Mouse (Mus musculus) right cerebral cortex, postnatal 4 days (tissue): Measurements from ENCODE around the gene Nudt14.

ENCODE experiments used
- DNase-seq: peaks from one replicate; pipeline ENCODE4 v3.0.0-alpha.2; 2022

The Nudt14 gene

GRCm38 (mm10) chr12:112911701-112912100, 30.2 kb downstream of the Nudt14 start:
- no peak for DNase-seq

GRCm38 (mm10) chr12:112908991-112909390, 32.9 kb downstream of the Nudt14 start:
- DNase-seq, result no peak

- DNase-seq, result no peak
Observed at GRCm38 (mm10) chr12:112905001-112905400, 36.9 kb downstream of the Nudt14 start.

DNA sequence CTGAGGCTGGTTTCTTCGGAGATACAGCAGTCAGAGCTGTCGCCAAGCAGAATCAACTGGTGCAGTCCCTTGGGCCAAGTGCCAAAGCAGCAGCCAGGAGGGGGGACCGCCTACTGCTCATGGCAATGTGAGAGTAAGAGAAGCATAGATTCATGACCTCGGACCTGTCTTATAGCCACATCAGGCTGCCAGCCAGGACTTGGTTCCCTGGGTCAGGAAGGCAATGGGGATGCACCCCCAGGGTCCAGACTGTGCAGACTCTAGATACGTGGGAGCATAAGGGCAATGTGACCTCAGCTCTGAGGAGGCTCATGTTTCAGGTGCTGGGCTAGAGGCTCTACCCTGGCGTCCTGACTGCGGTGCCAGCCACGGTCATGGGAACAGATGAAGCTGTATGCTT, 38.0 kb downstream of the Nudt14 start:
- no peak for DNase-seq

- DNase-seq, result no peak
Observed at GRCm38 (mm10) chr12:112900641-112901040, 41.3 kb downstream of the Nudt14 start.

DNA sequence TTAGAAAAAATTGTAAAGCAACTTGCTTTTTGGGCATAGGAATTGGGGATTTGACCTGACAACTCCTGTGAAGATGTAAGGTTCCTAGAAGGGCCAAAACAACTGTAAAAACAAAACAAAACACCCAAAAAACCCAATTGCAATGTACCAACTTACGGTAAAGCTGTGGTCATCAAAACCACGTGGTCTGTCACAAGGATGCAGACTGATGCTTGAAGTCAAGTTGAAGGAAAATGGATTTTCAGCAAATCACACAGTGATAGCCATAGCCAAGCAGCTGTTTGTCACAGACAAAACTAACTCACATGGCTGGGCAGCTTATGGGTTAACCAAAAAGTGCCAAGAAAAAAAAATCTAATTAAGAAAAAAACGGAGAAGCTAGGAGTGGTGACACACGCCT, 43.0 kb downstream of the Nudt14 start:
- DNase-seq, result no peak

GRCm38 (mm10) chr12:112898351-112898750, 43.6 kb downstream of the Nudt14 start:
- no peak for DNase-seq

DNA sequence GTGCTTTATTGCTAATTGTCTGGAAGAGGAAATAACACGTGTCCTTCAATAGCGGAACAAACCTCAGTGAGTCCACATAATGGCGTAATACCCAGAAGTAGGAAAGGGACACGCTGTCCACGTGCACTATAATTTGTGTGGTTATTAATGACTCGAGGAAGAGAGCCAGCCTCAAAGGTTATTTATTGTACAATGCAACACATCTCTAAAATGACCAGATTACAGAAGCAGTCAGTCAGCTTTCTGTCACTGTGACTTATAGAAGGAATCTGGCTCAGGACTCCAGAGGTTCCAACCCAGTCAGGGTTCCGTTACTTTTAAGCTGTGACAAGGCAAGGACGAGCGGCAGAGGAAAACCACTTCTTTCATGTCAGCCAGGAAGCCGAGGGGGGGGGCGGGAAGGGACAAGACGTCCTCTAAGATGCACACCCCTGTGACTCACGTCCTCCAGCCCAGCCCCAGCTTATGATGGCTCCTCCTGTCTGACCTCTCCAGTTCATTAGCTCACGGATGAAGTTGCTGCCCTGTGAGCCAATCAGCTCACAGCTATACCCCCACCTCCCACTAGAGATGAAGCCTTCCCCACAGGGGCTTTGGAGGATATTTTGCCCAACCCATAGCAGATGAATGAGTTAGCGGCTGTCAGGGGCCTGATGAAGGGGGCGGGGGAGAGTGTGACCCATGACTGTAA, 44.3 kb downstream of the Nudt14 start:
- DNase-seq, result no peak

- DNase-seq, result no peak
Observed at GRCm38 (mm10) chr12:112894969-112895368, 47.0 kb downstream of the Nudt14 start.

DNA sequence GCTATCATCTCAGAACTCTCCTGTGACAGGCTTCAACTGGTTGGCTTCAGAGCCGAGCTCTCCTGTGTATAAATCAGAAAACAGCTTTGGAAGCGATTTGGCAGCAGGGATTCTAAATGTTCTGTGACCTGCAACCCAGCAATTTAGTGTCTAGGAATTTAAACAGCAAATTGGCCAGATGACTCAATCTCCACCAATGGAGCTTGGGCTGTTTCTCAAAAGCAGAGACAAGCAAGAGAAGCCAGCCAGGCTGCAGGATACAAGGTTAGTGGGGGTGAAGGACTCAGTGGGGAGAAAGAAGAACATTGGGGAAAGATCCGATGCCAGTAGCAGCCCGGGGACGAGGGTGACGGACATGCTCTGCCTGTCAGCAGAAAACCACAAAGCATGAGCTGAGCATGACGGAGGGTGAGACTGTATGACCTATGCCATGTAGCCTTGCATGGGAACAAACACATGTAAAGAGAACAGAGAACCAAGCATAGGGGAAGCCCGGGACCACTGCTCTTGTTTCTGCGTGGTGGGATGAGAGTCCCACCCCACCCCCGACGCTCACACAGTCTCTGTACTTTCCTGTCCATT, 47.5 kb downstream of the Nudt14 start:
- no peak for DNase-seq

- DNase-seq, result no peak
Observed at GRCm38 (mm10) chr12:112885465-112885864, 56.5 kb downstream of the Nudt14 start.
